Mouse (Mus musculus) forebrain, embryonic 11.5 days (tissue): ENCODE results near the gene Prdm11. TPM values are rescaled to one million over a fixed set of nuclear protein-coding genes. Genes with fewer than 3 reads are reported as not detected.

Experiments
- ATAC-seq: fragments of 200-750 bp; cut with Nextera tagmentation; replicated peaks from 2 replicates; pipeline ENCODE4 v1.8.0; 2017; ENCODE audit warnings: moderate TSS enrichment; ENCODE audit not compliant: low FRiP score
- DNase-seq: peaks from one replicate; pipeline ENCODE4 v3.0.0-alpha.2; 2017; ENCODE audit warnings: low spot score
- H3K27ac ChIP-seq: fragments of 300-500 bp; sonication (generic); 2 replicates; pipeline ENCODE4 v1.5.1; 2014; ENCODE audit warnings: low read depth, low read length
- H3K27me3 ChIP-seq: fragments of 300-500 bp; sonication (generic); 2 replicates; pipeline ENCODE4 v1.6.1; 2014; ENCODE audit warnings: mild to moderate bottlenecking, low read length, mixed read lengths; ENCODE audit not compliant: control insufficient read depth, insufficient read depth
- H3K36me3 ChIP-seq: fragments of 300-500 bp; sonication (generic); 2 replicates; pipeline ENCODE4 v1.6.1; 2014; ENCODE audit warnings: mild to moderate bottlenecking, low read length, moderate library complexity, mixed read lengths; ENCODE audit not compliant: control insufficient read depth, insufficient read depth
- H3K4me1 ChIP-seq: fragments of 300-500 bp; sonication (generic); replicated peaks from 2 replicates; pipeline ENCODE4 v1.6.1; 2014; ENCODE audit warnings: low read length, mixed read lengths; ENCODE audit not compliant: control insufficient read depth, insufficient read depth
- H3K4me2 ChIP-seq: fragments of 300-500 bp; sonication (generic); 2 replicates; pipeline ENCODE4 v1.6.1; 2014; ENCODE audit warnings: low read depth, mild to moderate bottlenecking, low read length, moderate library complexity, mixed read lengths; ENCODE audit not compliant: severe bottlenecking
- H3K4me3 ChIP-seq: fragments of 300-500 bp; sonication (generic); 2 replicates; pipeline ENCODE4 v1.5.1; 2014; ENCODE audit warnings: low read depth, low read length
- H3K9ac ChIP-seq: fragments of 300-500 bp; sonication (generic); 2 replicates; pipeline ENCODE4 v1.6.1; 2014; ENCODE audit warnings: low read length
- H3K9me3 ChIP-seq: fragments of 300-500 bp; sonication (generic); 2 replicates; pipeline ENCODE4 v1.6.1; 2016; ENCODE audit warnings: low read length, mixed read lengths; ENCODE audit not compliant: control insufficient read depth
- WGBS: fragments of 180-500 bp; shearing (Covaris S2); extraction: QIAGEN DNeasy Blood & Tissue Kit; methylation state at CpG from one replicate; pipeline ENCODE4 v1.1.7; 2014; 5-methylcytosine and 5-hydroxymethylcytosine counted together
- polyA plus RNA-seq: library from polyadenylated mRNA; unstranded; fragments of >200 nt; fragmentation: Nextera tagmentation; extraction: Ambion mirVana; gene quantifications from 2 replicates; pipeline ENCODE4 v1.2.1, GENCODE M21; 2014

Gene Prdm11
- 1.8 and 1.9 TPM in 2 replicates for polyA plus RNA-seq

DNA sequence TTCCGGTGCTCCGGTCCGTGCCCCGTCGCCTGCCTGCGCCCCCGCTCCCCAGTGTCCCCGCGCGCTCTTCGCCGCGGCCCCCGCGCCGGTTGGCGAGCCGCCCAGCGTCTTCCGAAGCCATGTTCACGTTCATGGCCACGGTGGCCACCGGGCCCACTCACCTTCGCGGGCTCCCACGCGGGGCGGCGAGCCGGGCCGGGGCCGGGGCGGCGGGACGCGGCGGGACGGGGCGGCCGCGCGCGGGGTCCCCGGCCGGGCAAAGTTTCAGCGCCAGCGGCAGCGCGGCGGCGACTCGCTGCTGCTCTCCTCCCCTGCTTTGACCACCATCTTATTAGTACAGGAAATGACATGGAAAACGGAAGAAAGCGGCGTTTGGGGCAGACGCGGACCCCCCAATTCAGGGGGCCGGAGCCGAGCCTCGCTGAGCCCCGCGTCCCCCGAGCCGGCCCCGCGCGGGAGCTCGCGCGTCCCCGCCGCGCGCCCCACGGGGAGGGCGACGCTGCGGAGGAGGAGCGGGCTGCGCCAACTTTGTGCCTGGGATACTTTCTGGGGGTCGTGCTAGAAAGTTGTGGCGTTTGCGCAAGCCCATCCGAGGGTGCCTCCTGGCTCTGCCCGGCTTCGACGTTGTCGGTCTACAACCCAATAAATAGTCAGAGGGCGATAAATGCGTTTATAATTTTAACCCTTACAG is at the start of gene Prdm11:
Prdm11 (minus strand) TSS at position 350 of the 691 bp plus-strand sequence.
- Histone ChIP-seq H3K4me1 (peaks cover 16% of the 10 kb centered on the region), H3K9ac (peak within 1 kb of the TSS; percentile 98), H3K27me3 (no peaks in the 10 kb centered on the region), H3K36me3 (no peaks in the 10 kb centered on the region), H3K9me3 (no peaks in the 10 kb centered on the region), H3K4me3 (peak within 1 kb of the TSS; percentile 93), H3K27ac (peak within 1 kb of the TSS; percentile 77), H3K4me2 (peak within 1 kb of the TSS; percentile 56)
- peak; percentile 77 for DNase-seq
- ATAC-seq: peak; percentile 31
- WGBS: under 1% methylated on average over 84 of the region's 90 CpGs

GRCm38 (mm10) chr2:93092347-93092746 is 46.4 kb upstream of the Prdm11 start:
- H3K4me2 ChIP-seq: no peak overlapping the region
- no peak overlapping the region for H3K4me3 ChIP-seq
- peaks cover 7% of the 10 kb centered on the region for H3K4me1 ChIP-seq
- no peaks in the 10 kb centered on the region for H3K9me3 ChIP-seq
- H3K27me3 ChIP-seq: no peaks in the 10 kb centered on the region
- no peaks in the 10 kb centered on the region for H3K36me3 ChIP-seq
- ATAC-seq (no peak), DNase-seq (no peak)
- 90% methylated on average over 2 of the region's 2 CpGs for WGBS
- H3K27ac ChIP-seq: no peak overlapping the region
- no peak overlapping the region for H3K9ac ChIP-seq

DNA sequence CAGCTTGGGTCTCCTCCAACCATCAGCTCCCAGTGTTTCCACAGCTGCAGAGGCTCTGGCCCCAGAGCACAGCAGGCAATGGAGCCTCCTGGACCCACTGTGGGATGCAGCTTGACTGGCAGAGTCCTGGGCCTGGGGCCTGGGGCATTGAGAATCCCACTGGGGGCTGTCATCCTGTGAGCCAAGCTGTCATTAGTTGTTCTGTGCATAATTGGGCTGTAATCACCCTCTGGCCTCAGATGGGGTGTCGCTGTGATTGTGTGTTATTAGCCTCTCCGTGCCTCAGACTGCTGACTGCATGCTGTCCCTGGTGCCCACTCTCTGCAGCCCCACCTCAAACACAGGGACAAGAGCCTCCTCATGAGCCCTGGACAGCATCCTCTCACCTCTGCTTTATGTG is 45.7 kb upstream of the Prdm11 start:
- Histone ChIP-seq H3K27ac (0 out of 2 replicates have a peak overlapping the region, but pooled peaks have one; percentile 18), H3K4me1 (peaks cover 7% of the 10 kb centered on the region), H3K27me3 (no peaks in the 10 kb centered on the region), H3K9ac (no peak overlapping the region), H3K4me2 (no peak overlapping the region), H3K4me3 (no peak overlapping the region), H3K9me3 (no peaks in the 10 kb centered on the region), H3K36me3 (no peaks in the 10 kb centered on the region)
- WGBS: 49% methylated on average over 2 of the region's 2 CpGs
- ATAC-seq (peak; percentile 72), DNase-seq (peak; percentile 67)

- H3K9ac ChIP-seq: no peak overlapping the region
- no peak for ATAC-seq
- no peaks in the 10 kb centered on the region for H3K9me3 ChIP-seq
- no peaks in the 10 kb centered on the region for H3K27me3 ChIP-seq
- H3K4me1 ChIP-seq: peaks cover 7% of the 10 kb centered on the region
- H3K27ac ChIP-seq: no peak overlapping the region
- no peak overlapping the region for H3K4me3 ChIP-seq
- 77% methylated on average over 7 of the region's 7 CpGs for WGBS
- no peaks in the 10 kb centered on the region for H3K36me3 ChIP-seq
- no peak overlapping the region for H3K4me2 ChIP-seq
- no peak for DNase-seq
Measured at GRCm38 (mm10) chr2:93089379-93090089, 43.6 kb upstream of the Prdm11 start.

DNA sequence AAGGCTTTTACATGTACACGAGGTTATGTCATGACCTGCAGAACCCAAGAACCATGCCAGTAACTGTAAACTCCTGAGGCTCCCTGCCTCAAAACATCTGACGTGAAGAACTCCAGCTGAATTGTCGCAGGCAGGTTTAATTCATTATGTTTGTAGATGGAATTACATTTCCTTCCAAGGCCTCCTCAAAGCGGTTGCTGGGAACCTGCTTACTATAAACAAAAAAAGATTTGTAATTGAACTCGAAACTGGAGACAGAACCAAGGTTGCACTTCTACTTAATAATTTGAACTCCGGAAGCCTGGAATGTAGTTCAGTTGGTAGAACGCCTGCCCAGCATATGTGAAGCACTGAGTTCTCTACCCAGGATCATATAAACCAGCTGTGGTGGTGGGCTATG is 42.0 kb upstream of the Prdm11 start:
- Histone ChIP-seq H3K9ac (no peak overlapping the region), H3K27me3 (no peaks in the 10 kb centered on the region), H3K36me3 (no peaks in the 10 kb centered on the region), H3K9me3 (no peaks in the 10 kb centered on the region), H3K4me3 (no peak overlapping the region), H3K4me2 (no peak overlapping the region), H3K4me1 (peaks cover 7% of the 10 kb centered on the region), H3K27ac (no peak overlapping the region)
- 85% methylated on average over 7 of the region's 7 CpGs for WGBS
- DNase-seq: no peak
- no peak for ATAC-seq

DNA sequence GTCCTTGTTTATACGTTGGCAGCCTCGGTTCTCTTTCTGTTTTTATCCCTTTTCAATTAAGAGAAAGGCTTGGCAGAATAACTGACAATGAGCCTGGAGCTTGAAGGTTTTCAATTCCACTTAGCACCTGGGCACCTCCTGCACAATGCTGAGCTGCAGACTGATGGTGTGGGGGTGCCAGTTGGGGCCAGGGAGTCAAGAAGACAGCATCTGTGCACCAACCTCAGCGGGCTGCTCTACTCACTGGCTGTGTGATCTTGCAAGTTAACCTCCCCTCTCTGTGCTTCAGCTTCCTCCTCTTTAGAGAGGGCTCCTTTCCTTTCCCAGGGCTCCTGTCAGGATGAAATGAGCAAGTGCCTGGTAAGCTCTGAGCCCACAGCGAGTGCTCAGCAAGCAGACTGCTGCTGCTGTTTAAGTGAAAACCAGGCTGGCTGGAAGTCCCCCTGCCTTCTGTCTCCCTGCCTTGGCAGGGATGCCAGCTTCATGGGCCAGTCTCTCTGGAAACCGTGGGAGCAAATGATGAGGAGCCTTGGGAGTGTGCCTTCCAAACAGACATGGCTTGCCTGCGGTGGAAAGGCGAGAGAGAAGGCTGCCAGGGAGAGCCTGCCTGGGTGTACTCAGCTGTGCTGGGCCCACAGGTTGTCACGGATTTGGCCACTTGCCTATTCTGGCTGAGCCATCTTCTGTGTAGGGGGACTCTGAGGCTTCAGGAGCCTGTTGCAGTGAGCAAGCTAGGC is 39.5 kb upstream of the Prdm11 start:
- H3K4me2 ChIP-seq: no peak overlapping the region
- no peak overlapping the region for H3K9ac ChIP-seq
- 0 out of 2 replicates have a peak, but pooled peaks cover 2% of the 10 kb centered on the region for H3K4me1 ChIP-seq
- no peak for DNase-seq
- H3K9me3 ChIP-seq: no peaks in the 10 kb centered on the region
- no peaks in the 10 kb centered on the region for H3K27me3 ChIP-seq
- H3K4me3 ChIP-seq: no peak overlapping the region
- H3K27ac ChIP-seq: no peak overlapping the region
- WGBS: 64% methylated on average over 8 of the region's 8 CpGs
- ATAC-seq: no peak
- H3K36me3 ChIP-seq: no peaks in the 10 kb centered on the region

GRCm38 (mm10) chr2:93084481-93084880 is 38.5 kb upstream of the Prdm11 start:
- DNase-seq (no peak), ATAC-seq (no peak)
- Histone ChIP-seq H3K9ac (no peak overlapping the region; the same call in 1 of the 2 replicates), H3K4me3 (no peak overlapping the region), H3K4me2 (no peak overlapping the region), H3K27ac (no peak overlapping the region), H3K36me3 (no peaks in the 10 kb centered on the region), H3K27me3 (no peaks in the 10 kb centered on the region), H3K9me3 (no peaks in the 10 kb centered on the region), H3K4me1 (no peaks in the 10 kb centered on the region)
- WGBS: 82% methylated on average over 5 of the region's 5 CpGs

DNA sequence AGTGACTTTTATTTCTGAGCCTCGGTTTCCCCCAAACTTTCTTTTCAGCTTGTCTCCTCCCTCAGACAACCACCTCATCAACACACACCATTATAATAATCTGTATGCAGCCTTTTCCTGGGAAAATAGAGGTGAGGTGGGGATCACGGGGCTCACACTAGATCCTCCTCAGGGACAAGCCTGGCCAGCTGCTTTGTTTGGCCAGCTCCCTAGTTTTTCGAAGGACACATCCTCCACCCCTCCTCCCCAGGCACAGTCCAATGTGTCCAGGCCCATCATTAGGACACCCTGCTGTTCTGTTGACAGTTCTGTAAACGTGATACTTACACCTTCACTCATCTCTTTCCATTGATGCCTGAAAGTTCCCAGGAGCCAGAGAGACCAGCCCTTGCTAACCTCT is 37.4 kb upstream of the Prdm11 start:
- no peak overlapping the region for H3K4me3 ChIP-seq
- WGBS: 65% methylated on average over 4 of the region's 4 CpGs
- H3K9ac ChIP-seq: no peak overlapping the region
- H3K4me1 ChIP-seq: no peaks in the 10 kb centered on the region
- H3K27me3 ChIP-seq: no peaks in the 10 kb centered on the region
- no peaks in the 10 kb centered on the region for H3K9me3 ChIP-seq
- no peak overlapping the region for H3K4me2 ChIP-seq
- no peaks in the 10 kb centered on the region for H3K36me3 ChIP-seq
- ATAC-seq: no peak
- no peak for DNase-seq
- no peak overlapping the region for H3K27ac ChIP-seq
